Mouse (Mus musculus): Measurements from ENCODE around the gene Gm43064. TPM values are rescaled to one million over a fixed set of nuclear protein-coding genes. Genes with fewer than 3 reads are reported as not detected.
A peak's percentile ranks its signal among the peaks of the same experiment; 100 is the strongest.

Gm43064 gene
- total RNA-seq, 2 experiments from 2014 or later, result not detected

GRCm38 (mm10) chr3:103857036-103857805, 47.8 kb downstream of the Gm43064 start:
- no peak for DNase-seq

DNA sequence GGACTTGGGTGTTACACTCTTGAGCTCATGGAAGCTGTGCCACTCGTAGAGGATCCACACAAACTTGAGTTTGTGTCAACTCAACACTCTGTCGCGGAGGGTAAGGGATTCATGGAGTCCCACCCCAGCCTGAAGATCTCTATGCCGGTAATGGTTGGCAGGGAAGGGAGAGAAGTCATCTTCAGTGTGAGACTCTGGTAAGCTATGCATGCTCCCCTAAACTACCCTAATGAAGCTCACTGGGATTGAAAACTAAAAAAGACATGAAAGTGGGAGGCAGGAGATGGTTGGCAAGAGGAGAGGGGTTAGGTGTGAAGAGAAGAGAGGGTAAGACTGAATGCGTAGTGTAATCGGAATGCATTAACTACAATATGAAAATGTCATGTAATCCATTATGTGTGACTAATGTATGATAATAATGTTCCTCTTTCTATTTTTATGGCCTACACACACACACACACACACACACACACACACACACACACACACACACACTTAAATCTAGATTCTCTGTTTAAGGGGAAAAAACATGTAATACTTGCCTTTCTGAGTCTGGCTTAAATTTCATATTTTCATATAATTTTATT, 48.7 kb downstream of the Gm43064 start:
- no peak for DNase-seq

DNA sequence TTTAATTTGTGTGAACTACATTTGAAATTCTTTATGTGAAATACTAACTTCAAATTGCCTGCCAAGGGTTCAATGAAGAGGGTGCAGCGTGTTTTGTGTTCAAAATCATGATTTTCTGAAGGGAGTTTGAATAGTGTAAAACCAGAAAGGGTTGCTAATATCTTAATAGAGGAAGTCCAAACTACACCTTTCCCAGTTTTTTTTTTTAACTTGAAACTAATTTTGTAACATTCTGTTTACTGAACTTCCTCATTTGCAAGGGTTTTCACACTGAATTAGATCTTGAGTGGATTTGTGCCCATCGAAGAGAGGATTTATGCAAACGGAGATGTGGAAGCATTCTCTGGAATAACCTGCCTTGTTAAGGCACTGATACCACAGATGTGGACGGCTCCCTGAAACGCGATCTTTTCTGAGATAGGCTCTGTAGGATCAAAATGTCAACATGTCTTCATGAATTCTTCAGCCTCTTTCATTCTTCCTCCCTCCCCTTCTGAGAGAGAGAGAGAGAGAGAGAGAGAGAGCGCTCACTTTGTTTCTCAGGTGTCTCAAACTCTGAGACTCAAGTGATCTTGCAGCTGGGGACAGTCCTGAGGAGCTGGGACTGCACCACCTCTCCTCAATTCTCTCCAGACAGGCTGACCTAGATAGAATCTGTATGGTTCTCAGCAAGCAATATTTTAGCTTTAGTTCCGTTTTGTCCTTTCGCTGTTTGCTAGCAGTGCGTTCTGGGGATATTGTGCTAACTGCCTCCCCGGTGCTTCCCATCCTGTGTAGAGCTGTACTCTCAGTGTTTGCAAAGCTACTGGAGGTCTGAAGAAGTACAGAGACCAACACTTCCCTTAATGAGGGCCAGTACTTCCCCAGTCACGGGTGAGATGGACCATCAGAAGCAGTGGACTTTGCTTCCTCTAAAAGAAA, 49.8 kb downstream of the Gm43064 start, which contains the start of gene Ptpn22:
Gene Ptpn22, plus strand, starts transcription at position 915 of the 921 bp plus-strand sequence.
- DNase-seq, result no peak

DNA sequence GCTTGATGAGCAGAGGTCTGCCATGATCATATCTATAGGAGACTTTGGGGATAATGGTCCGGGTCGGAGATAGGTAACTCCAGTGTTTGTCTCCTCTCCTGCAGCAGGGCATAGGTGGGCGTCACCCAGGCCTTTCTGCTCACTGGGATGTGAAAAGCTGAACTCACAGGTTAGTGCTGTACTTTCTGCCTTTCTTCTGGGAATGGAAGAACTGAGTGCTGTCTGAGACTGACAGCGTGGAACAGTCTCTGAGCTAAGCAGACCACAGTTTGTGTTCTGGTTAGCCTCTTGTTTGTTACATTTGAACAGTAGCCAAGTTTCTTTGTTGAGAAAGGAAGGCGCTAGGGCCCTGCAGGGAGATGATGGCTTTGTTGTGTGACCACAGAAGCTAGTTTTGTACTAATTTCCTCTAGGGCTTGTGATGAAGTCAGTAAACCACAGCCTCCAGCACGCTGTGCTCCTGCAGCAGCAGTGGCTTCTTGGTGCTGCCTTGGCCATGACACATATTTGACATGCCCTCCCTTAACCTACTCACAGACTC, 50.5 kb downstream of the Gm43064 start:
- DNase-seq, result no peak

DNA sequence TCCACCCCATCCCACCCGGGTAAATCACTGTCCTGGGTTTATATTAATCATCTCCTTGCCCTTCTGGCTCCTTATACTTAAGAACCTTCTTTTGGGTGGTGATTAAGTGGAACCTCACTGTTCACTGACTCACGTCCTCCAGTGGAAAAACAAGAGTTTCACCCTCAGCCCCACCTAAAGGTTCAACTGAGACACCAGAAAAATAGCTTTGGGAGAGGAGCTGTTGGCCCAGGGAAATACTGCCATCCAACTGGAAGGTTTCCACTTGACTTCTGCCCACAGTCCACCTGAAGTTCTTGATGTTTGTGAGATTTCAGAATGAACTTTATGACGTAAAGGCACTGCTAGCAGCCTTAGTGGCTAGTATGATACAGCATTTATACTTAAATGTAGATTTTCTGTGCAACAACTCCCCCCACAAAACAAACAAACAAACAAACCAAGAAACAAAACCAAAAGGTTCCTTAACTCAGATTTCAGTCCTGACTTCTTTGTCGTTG, 53.4 kb downstream of the Gm43064 start:
- DNase-seq, result no peak

DNA sequence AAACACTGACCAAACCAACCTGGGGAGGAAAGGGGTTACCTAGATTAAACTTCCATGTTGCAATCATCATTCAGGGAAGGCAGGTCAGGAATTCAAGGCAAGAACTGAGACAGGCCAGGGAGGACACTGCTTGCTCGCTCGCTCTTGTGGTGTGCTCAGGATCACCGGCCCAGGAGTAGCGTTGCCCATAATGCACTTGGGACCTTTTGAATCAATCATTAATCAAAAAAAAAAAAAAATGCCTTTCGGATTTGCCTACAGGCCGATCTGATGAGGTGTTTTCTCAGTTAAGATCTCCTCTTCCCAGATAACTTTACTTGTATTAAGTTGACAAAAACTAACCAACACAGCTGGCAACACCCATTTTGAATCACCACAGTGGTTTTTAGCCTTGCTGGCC, 54.8 kb downstream of the Gm43064 start:
- DNase-seq, result no peak

DNA sequence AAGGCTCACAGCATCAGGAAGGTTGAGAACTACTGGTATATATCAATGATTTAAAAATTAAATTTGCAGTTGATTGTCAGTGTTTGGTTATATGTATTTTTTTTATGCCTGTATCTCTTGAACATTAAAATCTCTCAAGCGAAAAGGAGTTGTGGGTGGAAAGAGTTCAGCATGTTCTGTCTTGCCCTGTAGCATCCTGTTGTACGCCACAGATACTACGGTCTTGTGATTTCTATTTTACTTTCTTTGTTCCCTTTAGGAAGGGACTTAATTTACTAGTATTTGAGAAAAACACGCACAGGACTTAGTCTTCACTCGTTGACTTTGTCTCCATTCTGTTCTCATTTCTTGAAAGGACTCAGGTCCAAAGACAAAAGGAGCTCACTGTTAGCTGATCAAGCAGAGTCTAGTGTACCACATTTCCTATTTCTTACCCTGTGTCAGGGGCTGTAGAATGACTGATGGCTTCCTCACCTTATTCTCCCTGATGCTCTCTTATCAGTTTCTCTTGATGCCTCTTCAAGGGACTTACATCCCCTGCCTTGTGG, 58.1 kb downstream of the Gm43064 start:
- no peak for DNase-seq

- no peak for DNase-seq
Observed at GRCm38 (mm10) chr3:103868008-103868407, 58.6 kb downstream of the Gm43064 start.

DNA sequence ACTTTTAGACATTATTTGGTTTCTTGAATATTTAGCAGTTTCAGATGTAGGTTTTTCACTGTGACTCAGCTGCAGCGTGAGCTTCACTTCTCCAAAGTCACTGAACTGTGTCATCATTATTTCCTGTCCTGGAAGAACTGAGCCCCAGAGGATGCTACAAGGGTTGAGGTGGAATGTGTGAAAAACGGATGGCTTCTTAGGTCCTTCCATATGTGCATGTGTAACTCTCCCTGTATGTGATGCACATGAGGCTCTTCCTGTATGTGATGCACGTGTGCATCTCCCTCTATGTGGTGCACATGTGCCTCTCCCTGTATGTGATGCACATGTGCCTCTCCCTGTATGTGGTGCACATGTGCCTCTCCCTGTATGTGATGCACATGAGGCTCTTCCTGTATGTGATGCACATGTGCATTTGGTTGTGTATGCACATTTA, 63.3 kb downstream of the Gm43064 start:
- DNase-seq, result no peak

DNA sequence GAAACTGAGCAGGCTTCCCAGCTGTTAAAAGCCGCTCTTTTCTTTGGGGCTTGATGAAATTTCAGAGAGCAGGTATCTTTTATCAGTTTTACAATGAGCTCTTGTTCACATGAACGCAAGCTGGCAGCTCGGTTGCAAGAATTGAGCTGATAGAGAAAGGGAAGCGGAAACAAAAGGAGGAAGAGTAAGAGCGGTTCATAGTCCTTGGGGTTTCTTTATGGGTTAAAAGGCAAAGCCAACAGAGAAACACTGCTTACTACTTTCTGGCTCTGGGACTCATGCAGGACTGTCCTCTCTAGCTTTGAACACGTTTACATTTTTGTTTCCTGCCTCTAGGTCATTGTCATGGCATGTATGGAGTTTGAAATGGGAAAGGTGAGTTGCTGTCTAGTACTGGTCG, 65.0 kb downstream of the Gm43064 start:
- DNase-seq, result no peak

DNA sequence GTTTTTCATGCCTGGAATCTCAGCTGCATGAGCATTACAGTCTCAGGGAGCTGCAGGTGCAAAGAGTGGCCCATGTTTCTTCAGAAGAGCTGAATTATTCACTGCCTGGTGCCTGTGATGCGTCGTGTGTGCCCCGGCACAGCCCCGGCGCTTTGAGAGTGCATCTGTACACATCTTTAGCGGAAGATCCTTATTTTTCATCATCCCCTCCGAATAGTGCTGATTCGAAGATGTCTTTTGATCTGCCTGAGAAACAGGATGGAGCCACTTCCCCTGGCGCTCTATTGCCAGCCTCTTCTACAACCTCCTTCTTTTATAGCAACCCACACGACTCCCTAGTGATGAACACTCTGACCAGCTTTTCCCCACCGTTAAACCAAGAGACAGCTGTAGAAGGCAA, 76.6 kb downstream of the Gm43064 start:
- DNase-seq, result no peak

DNA sequence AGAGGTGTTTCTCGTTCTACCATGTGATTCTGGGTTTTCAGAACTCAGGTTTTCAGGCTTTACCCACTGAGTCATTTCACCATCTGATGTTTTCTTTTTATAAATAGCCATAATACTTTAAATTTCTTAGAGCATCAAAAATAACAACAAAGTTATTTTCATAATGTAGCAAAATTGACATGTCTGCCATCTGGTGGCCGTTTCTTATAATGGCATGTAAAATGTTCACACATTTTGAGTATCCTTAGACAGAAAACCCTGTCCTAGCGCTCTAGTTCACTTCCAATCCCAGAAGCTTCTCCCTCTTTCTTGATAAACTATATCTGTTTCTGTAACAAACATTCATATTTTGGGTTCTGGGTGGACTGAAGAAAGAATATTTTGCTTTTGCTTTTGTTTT, 78.2 kb downstream of the Gm43064 start:
- peak; percentile 30 for DNase-seq

Other genes with a start within 250 kb of the Gm43064 start
- under 1 TPM in 1 of 2 experiments, not detected in 1; 0.36 TPM for gene Syt6, start 234.3 kb upstream of the Gm43064 start, total RNA-seq (2021)
- gene Atg4a-ps, start 163.5 kb upstream of the Gm43064 start, total RNA-seq (2021), result 1 to 10 TPM in 1 of 2 experiments, under 1 TPM in 1; 0.14 to 5.3 TPM
- 10 to 100 TPM in 1 of 2 experiments, 1 to 10 TPM in 1; 10.0 to 15.0 TPM for gene Olfml3, start 71.6 kb upstream of the Gm43064 start, total RNA-seq (2021)
- not detected for gene Gm10964, start 70.2 kb upstream of the Gm43064 start, total RNA-seq (2021)
- gene Hipk1, start 18.0 kb upstream of the Gm43064 start, total RNA-seq (2021), result 10 to 100 TPM; 52.1 to 59.8 TPM
- gene Dclre1b, start 129 bp upstream of the Gm43064 start, total RNA-seq (2021), result 1 to 10 TPM; 5.6 to 6.5 TPM
- gene Ap4b1, start 53 bp upstream of the Gm43064 start, total RNA-seq (2021), result 10 to 100 TPM in 1 of 2 experiments, 1 to 10 TPM in 1; 9.8 to 13.5 TPM
- gene Bcl2l15, start 23.0 kb downstream of the Gm43064 start, total RNA-seq (2021), result under 1 TPM; 0.49 to 0.70 TPM
- gene Ptpn22, start 50.2 kb downstream of the Gm43064 start, total RNA-seq (2021), result under 1 TPM; 0.26 to 0.81 TPM
- gene Rsbn1, start 104.5 kb downstream of the Gm43064 start, total RNA-seq (2021), result 1 to 10 TPM; 8.0 to 9.8 TPM
- 10 to 100 TPM in 1 of 2 experiments, 1 to 10 TPM in 1; 8.1 to 10.4 TPM for gene Phtf1, start 158.5 kb downstream of the Gm43064 start, total RNA-seq (2021)